Mouse (Mus musculus) ES-E14 (cell line): Measurements from ENCODE around the gene Ppp1r2.

Experiments
- HCFC1 ChIP-seq: IDR thresholded peaks from 2 replicates; pipeline ENCODE4 v1.6.1; 2012; ENCODE audit warnings: low read length, inconsistent platforms, borderline replicate concordance; ENCODE audit not compliant: insufficient read depth
- MAFK ChIP-seq: IDR thresholded peaks from 2 replicates; pipeline ENCODE4 v1.6.1; 2014; ENCODE audit warnings: mild to moderate bottlenecking, low read depth, low read length, inconsistent platforms; ENCODE audit not compliant: insufficient read depth
- ZC3H11A ChIP-seq: IDR thresholded peaks from 2 replicates; pipeline ENCODE4 v1.6.1; 2012; ENCODE audit warnings: low read depth, mild to moderate bottlenecking, inconsistent platforms, low read length, borderline replicate concordance
- ZNF384 ChIP-seq: IDR thresholded peaks from 2 replicates; pipeline ENCODE4 v1.6.1; 2012; ENCODE audit warnings: low read depth, low read length, inconsistent platforms

GRCm38 (mm10) chr16:31215271-31215670, 59.8 kb downstream of the Ppp1r2 start:
- no peak for TF ChIP-seq HCFC1
- TF ChIP-seq ZC3H11A: no peak
- no peak for TF ChIP-seq MAFK
- TF ChIP-seq ZNF384: no peak
